ENCODE assay signal across 8 mouse cellular contexts in genomic region chr4:133497461-133498159, GRCm38 (mm10). TPM values are rescaled to one million over a fixed set of nuclear protein-coding genes. Genes with fewer than 3 reads are reported as not detected.
DNase-seq lines count a peak whose midpoint lies in the region; ATAC-seq and TF ChIP-seq lines count a peak whose summit lies in the region.

No protein-coding gene starts in this region.

- peak overlapping the region; percentile 62 for H3K4me3 ChIP-seq in kidney, embryonic 15.5 days (replicated peaks)
- peak overlapping the region; percentile 43 to 61; a peak in 3 of 4 replicates for H3K4me3 ChIP-seq in MEL (ENCODE audit: control insufficient read depth in 1 of 2, insufficient read depth in 1 of 2, low read depth in 2 of 2, low read length in 2 of 2)
- peak overlapping the region; percentile 62 for H3K4me3 ChIP-seq in hindbrain, embryonic 11.5 days (ENCODE audit: low read depth, low read length)

- H3K9ac ChIP-seq in kidney, embryonic 15.5 days = peak overlapping the region; percentile 55
- H3K9ac ChIP-seq in MEL (ENCODE audit: control insufficient read depth, low read depth, low read length, poor library complexity, severe bottlenecking) = peak overlapping the region; percentile 50; the same call in 1 of the 2 replicates
- peak overlapping the region; percentile 57 for H3K9ac ChIP-seq in hindbrain, embryonic 11.5 days (ENCODE audit: low read depth, low read length)

- no peak for TF ChIP-seq RAD21 in MEL (IDR thresholded peaks at IDR 0.05; ENCODE audit: low read depth, low read length)

- no peaks in the 10 kb centered on the region; the same call in 1 of the 2 replicates for H3K79me2 ChIP-seq in MEL (ENCODE audit: control insufficient read depth, insufficient read depth, low read length, poor library complexity)

- peak; percentile 16; the same call in 1 of the 2 replicates for ATAC-seq in kidney, embryonic 15.5 days (replicated peaks; ENCODE audit: low FRiP score)
- ATAC-seq in hindbrain, embryonic 11.5 days (ENCODE audit: low FRiP score) = peak; percentile 44; the same call in 1 of the 2 replicates

- TF ChIP-seq CTCF in MEL (IDR thresholded peaks at IDR 0.05 in 2 of 3, conservative IDR thresholded peaks at IDR 0.05 in 1 of 3; ENCODE audit: control insufficient read depth in 1 of 3, insufficient read depth in 1 of 3, low read depth in 2 of 3, low read length in 3 of 3, poor library complexity in 1 of 3, severe bottlenecking in 1 of 3) = no peak

- no peaks in the 10 kb centered on the region for H3K36me3 ChIP-seq in kidney, embryonic 15.5 days
- peaks cover 0 to 2% of the 10 kb centered on the region in 2 experiments; a peak in 1 of 4 replicates for H3K36me3 ChIP-seq in MEL (ENCODE audit: control insufficient read depth in 1 of 2, insufficient read depth in 2 of 2, low read length in 2 of 2)
- no peaks in the 10 kb centered on the region for H3K36me3 ChIP-seq in hindbrain, embryonic 11.5 days (ENCODE audit: control insufficient read depth, insufficient read depth, low read length)

- no peak overlapping the region for H3K27ac ChIP-seq in kidney, embryonic 15.5 days
- H3K27ac ChIP-seq in MEL (ENCODE audit: control insufficient read depth, low read depth, low read length) = no peak overlapping the region
- no peak overlapping the region for H3K27ac ChIP-seq in hindbrain, embryonic 11.5 days (ENCODE audit: low read depth, low read length)

- TF ChIP-seq EP300 in MEL (IDR thresholded peaks at IDR 0.05; ENCODE audit: low read depth in 1 of 2, low read length in 2 of 2) = no peak

- no peak for TF ChIP-seq POLR2A in MEL (IDR thresholded peaks at IDR 0.05; ENCODE audit: control insufficient read depth in 1 of 2, insufficient read depth in 1 of 2, low read depth in 1 of 2, low read length in 2 of 2, poor library complexity in 1 of 2)

- H3K27me3 ChIP-seq in kidney, embryonic 15.5 days = peaks cover 84% of the 10 kb centered on the region
- H3K27me3 ChIP-seq in MEL (ENCODE audit: control insufficient read depth in 1 of 2, insufficient read depth in 2 of 2, low read length in 2 of 2) = no peaks in the 10 kb centered on the region; a peak in 2 of 4 replicates
- H3K27me3 ChIP-seq in hindbrain, embryonic 11.5 days (ENCODE audit: control insufficient read depth, insufficient read depth, low read length) = peaks cover 60% of the 10 kb centered on the region

- no peak for DNase-seq in kidney, adult 8-10 months
- no peak for DNase-seq in MEL (ENCODE audit: low read depth, low spot score)
- peak; percentile 74 to 80 for DNase-seq in cerebellum, postnatal 25 days
- peak; percentile 65 for DNase-seq in hindbrain, embryonic 11.5 days (ENCODE audit: low spot score)
- peak; percentile 34 to 38 for DNase-seq in lung, postnatal 4 days
- DNase-seq in frontal cortex, postnatal 36 days (ENCODE audit: low spot score in 2 of 2) = no peak
- no peak for DNase-seq in ovary, postnatal 14 days (ENCODE audit: low spot score)

- peak overlapping the region; percentile 100 for H3K4me2 ChIP-seq in kidney, embryonic 15.5 days
- peak overlapping the region; percentile 100 for H3K4me2 ChIP-seq in hindbrain, embryonic 11.5 days (replicated peaks; ENCODE audit: low read depth, low read length)

- 1% methylated on average over 64 of the region's 70 CpGs for WGBS in kidney, embryonic 15.5 days
- under 1% methylated on average over 41 of the region's 70 CpGs for WGBS in hindbrain, embryonic 11.5 days

- H3K9me3 ChIP-seq in kidney, embryonic 15.5 days (replicated peaks) = no peaks in the 10 kb centered on the region
- H3K9me3 ChIP-seq in MEL (replicated peaks; ENCODE audit: insufficient read depth, low read length) = no peaks in the 10 kb centered on the region
- no peaks in the 10 kb centered on the region for H3K9me3 ChIP-seq in hindbrain, embryonic 11.5 days (ENCODE audit: control insufficient read depth, low read length)

- H3K4me1 ChIP-seq in kidney, embryonic 15.5 days = peaks cover 35% of the 10 kb centered on the region
- peaks cover 3 to 9% of the 10 kb centered on the region in 2 experiments; a peak in 3 of 4 replicates for H3K4me1 ChIP-seq in MEL (ENCODE audit: control insufficient read depth in 1 of 2, insufficient read depth in 2 of 2, low read length in 2 of 2)
- H3K4me1 ChIP-seq in hindbrain, embryonic 11.5 days (replicated peaks; ENCODE audit: control insufficient read depth, insufficient read depth, low read length) = peaks cover 3% of the 10 kb centered on the region

TF ChIP-seq in MEL, 35 proteins besides CTCF, POLR2A, EP300 and RAD21:
- TF ChIP-seq TCF12 (IDR thresholded peaks at IDR 0.05; ENCODE audit: low read depth, low read length) = no peak
- TF ChIP-seq MAZ (IDR thresholded peaks at IDR 0.05; ENCODE audit: low read depth, low read length) = no peak
- TF ChIP-seq E2F4 (IDR thresholded peaks at IDR 0.05; ENCODE audit: borderline replicate concordance, low read depth, low read length) = no peak
- no peak for TF ChIP-seq ZNF384 (IDR thresholded peaks at IDR 0.05; ENCODE audit: low read depth, low read length)
- TF ChIP-seq NELFE (IDR thresholded peaks at IDR 0.05; ENCODE audit: low read depth, low read length) = no peak
- no peak for TF ChIP-seq GABPA (IDR thresholded peaks at IDR 0.05; ENCODE audit: low read depth, low read length)
- TF ChIP-seq UBTF (IDR thresholded peaks at IDR 0.05; ENCODE audit: borderline replicate concordance, insufficient read depth, low read depth, low read length) = no peak
- TF ChIP-seq ETS1 (IDR thresholded peaks at IDR 0.05; ENCODE audit: low read depth, low read length) = no peak
- TF ChIP-seq ZC3H11A (IDR thresholded peaks at IDR 0.05; ENCODE audit: low read depth, low read length) = no peak
- TF ChIP-seq JUND (IDR thresholded peaks at IDR 0.05; ENCODE audit: low read depth, low read length) = no peak
- no peak for TF ChIP-seq BHLHE40 (IDR thresholded peaks at IDR 0.05; ENCODE audit: borderline replicate concordance, low read depth, low read length)
- no peak for TF ChIP-seq KAT2A (conservative IDR thresholded peaks at IDR 0.05; ENCODE audit: low read depth, low read length)
- no peak for TF ChIP-seq HCFC1 (IDR thresholded peaks at IDR 0.05; ENCODE audit: low read depth, low read length)
- TF ChIP-seq SMC3 (IDR thresholded peaks at IDR 0.05; ENCODE audit: low read depth, low read length) = no peak

RNA-seq across cellular contexts. Expression of gene Trnp1, which starts 0.7 kb away (rescaled TPM):
- polyA plus RNA-seq in kidney, embryonic 15.5 days (2015; fragmentation: Nextera tagmentation; extraction: Ambion mirVana) = 0.64 and 1.0 TPM in 2 replicates
- total RNA-seq in MEL (2012; rRNA removed) = 0.92 and 1.6 TPM in 2 replicates
- 1 to 10 TPM in 1 of 2 experiments, not detected in 1; 1.6 TPM for polyA plus RNA-seq in MEL (2012; ENCODE audit: insufficient read depth in 1 of 2, insufficient read length in 2 of 2, low read depth in 1 of 2, low replicate concordance in 2 of 2, missing spikeins in 1 of 2)
- polyA plus RNA-seq in hindbrain, embryonic 11.5 days (2014; fragmentation: Nextera tagmentation; extraction: Ambion mirVana) = 1.7 and 2.6 TPM in 2 replicates

RNA-seq across cellular contexts. Expression of gene Tent5b, which starts 17.7 kb away (rescaled TPM):
- polyA plus RNA-seq in kidney, embryonic 15.5 days (2015; fragmentation: Nextera tagmentation; extraction: Ambion mirVana) = 1.2 and 1.3 TPM in 2 replicates
- total RNA-seq in MEL (2012; rRNA removed) = 3.5 and 3.6 TPM in 2 replicates
- 1 to 10 TPM in 1 of 2 experiments, not detected in 1; 2.5 TPM for polyA plus RNA-seq in MEL (2012; ENCODE audit: insufficient read depth in 1 of 2, insufficient read length in 2 of 2, low read depth in 1 of 2, low replicate concordance in 2 of 2, missing spikeins in 1 of 2)
- 0.37 and 0.46 TPM in 2 replicates for polyA plus RNA-seq in hindbrain, embryonic 11.5 days (2014; fragmentation: Nextera tagmentation; extraction: Ambion mirVana)

RNA-seq across cellular contexts. Expression of gene Kdf1, which starts 21.2 kb away (rescaled TPM):
- 22.0 and 22.4 TPM in 2 replicates for polyA plus RNA-seq in kidney, embryonic 15.5 days (2015; fragmentation: Nextera tagmentation; extraction: Ambion mirVana)
- total RNA-seq in MEL (2012; rRNA removed) = 0.12 TPM in 1 of 2 replicates, not detected in the other
- polyA plus RNA-seq in MEL (2012; ENCODE audit: insufficient read depth in 1 of 2, insufficient read length in 2 of 2, low read depth in 1 of 2, low replicate concordance in 2 of 2, missing spikeins in 1 of 2) = under 1 TPM in 1 of 2 experiments, not detected in 1; 0.04 TPM
- 1.0 and 1.7 TPM in 2 replicates for polyA plus RNA-seq in hindbrain, embryonic 11.5 days (2014; fragmentation: Nextera tagmentation; extraction: Ambion mirVana)

RNA-seq across cellular contexts. Expression of gene Nudc, which starts 48.2 kb away (rescaled TPM):
- polyA plus RNA-seq in kidney, embryonic 15.5 days (2015; fragmentation: Nextera tagmentation; extraction: Ambion mirVana) = 334 and 359 TPM in 2 replicates
- 504 and 516 TPM in 2 replicates for total RNA-seq in MEL (2012; rRNA removed)
- 100 to 1,000 TPM in 1 of 2 experiments, not detected in 1; 732 TPM for polyA plus RNA-seq in MEL (2012; ENCODE audit: insufficient read depth in 1 of 2, insufficient read length in 2 of 2, low read depth in 1 of 2, low replicate concordance in 2 of 2, missing spikeins in 1 of 2)
- 315 and 324 TPM in 2 replicates for polyA plus RNA-seq in hindbrain, embryonic 11.5 days (2014; fragmentation: Nextera tagmentation; extraction: Ambion mirVana)

RNA-seq across cellular contexts. Expression of gene Nr0b2, which starts 55.6 kb away (rescaled TPM):
- 0.44 and 0.64 TPM in 2 replicates for polyA plus RNA-seq in kidney, embryonic 15.5 days (2015; fragmentation: Nextera tagmentation; extraction: Ambion mirVana)
- total RNA-seq in MEL (2012; rRNA removed) = not detected in 2 replicates
- under 1 TPM in 1 of 2 experiments, not detected in 1; 0.10 TPM for polyA plus RNA-seq in MEL (2012; ENCODE audit: insufficient read depth in 1 of 2, insufficient read length in 2 of 2, low read depth in 1 of 2, low replicate concordance in 2 of 2, missing spikeins in 1 of 2)
- polyA plus RNA-seq in hindbrain, embryonic 11.5 days (2014; fragmentation: Nextera tagmentation; extraction: Ambion mirVana) = not detected in 2 replicates

Comparison
In these comparisons a context has a peak if more than half of its experiments do, and no peak if none do; other contexts are left out.
1. DNase-seq: peak in cerebellum, postnatal 25 days (2 of 2), hindbrain, embryonic 11.5 days (single experiment) and lung, postnatal 4 days (2 of 2); none in kidney, adult 8-10 months (0 of 2), MEL (single experiment), frontal cortex, postnatal 36 days (0 of 2) and ovary, postnatal 14 days (single experiment).
2. Peak in every context shown above with its lines, with median percentiles within 50 percentile points of each other: H3K4me3 ChIP-seq and H3K9ac ChIP-seq.